Mouse (Mus musculus) B cell, adult 2 months (primary cell): ENCODE data around the gene Atp2a3.

Experiments
- DNase-seq, 2 experiments: peaks; one replicate each; pipeline ENCODE4 v3.0.0; 2022

Gene Atp2a3

DNA sequence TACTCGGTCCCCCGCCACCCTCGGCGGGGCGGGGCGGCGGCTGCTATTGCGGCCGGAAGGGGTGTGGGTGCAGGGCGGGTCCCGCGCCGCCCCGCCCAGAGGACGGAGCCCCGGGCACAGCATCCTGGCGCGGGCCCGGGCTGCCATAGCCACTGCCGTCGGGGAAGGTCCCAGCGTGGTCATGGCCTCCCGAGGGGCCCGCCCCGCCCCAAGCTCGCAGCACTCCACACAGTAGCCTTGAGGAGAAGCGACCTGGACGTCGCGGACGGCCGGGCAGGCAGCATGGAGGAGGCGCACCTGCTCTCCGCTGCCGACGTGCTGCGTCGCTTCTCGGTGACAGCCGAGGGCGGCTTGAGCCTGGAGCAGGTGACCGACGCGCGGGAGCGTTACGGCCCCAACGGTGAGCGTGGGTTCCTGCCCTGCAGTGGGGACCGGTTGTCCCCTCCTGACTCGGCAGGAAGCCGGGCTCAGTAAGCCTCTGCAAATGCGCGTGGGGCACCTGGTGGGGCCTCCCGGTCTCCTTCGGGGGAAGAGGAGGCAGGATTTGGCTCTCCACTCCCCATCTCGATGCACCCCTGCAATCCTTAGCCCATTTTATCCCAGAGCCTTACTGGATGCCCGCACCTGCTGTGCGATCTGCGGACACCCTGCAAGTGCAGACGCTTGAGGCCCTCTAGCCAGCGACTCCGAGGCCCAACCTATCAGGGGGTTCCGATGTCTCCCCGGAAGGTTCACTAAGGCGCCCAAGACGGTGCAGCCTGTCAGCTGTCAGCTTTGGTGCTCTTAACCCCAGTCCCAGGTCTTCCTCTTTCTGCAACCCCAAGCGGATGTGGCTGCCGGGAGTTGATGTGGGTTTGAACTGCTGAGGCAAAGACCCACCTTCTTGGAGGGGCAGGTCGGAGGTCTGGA is at the start of gene Atp2a3:
Gene Atp2a3 (plus strand): TSS at position 98 of the 909 bp plus-strand sequence.
- DNase-seq: peak; percentile 82 to 85

GRCm38 (mm10) chr11:72917299-72917996 is 43.5 kb upstream of the Atp2a3 start:
- peak; percentile 34 to 41 for DNase-seq

DNA sequence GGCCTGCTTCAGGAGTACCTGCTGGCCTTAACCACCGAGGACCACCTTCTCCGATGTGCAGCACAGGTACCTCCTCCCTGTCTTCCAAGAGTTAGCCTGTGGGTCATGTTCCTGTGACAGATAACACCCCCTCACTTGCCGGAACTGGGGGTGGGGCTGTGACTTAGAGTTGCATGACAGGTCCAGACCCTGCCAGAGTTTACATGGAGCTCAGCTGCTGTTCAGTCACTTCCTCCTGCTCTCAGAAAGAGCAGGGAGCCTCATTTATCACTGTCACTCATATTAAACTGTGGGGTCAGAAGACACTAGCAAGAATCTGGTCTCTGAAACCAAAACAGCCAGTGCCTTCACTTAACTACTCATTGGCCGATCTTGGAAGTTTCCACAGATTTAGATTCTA is 37.9 kb upstream of the Atp2a3 start:
- no peak for DNase-seq

DNA sequence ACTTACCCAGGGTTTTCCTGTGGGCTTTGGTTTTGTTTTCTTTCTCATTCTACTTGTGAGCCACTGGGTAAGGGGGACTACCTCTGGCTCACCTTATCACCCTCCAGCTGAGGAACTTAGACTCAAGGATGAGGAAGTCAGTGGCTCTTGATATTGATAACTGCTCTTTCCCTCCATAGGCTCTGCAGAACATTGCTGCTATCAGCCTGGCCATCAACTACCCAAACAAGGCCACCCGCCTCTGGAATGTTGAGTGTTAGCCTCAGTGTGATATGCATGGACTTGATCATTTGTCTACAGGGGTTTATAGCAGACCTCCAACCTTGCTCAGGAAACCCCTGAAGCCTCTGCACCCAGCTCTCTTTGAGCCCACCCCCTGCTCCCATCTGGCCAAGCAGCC is 36.5 kb upstream of the Atp2a3 start:
- DNase-seq: no peak

- no peak for DNase-seq
Observed at GRCm38 (mm10) chr11:72925067-72925466, 35.9 kb upstream of the Atp2a3 start.

DNA sequence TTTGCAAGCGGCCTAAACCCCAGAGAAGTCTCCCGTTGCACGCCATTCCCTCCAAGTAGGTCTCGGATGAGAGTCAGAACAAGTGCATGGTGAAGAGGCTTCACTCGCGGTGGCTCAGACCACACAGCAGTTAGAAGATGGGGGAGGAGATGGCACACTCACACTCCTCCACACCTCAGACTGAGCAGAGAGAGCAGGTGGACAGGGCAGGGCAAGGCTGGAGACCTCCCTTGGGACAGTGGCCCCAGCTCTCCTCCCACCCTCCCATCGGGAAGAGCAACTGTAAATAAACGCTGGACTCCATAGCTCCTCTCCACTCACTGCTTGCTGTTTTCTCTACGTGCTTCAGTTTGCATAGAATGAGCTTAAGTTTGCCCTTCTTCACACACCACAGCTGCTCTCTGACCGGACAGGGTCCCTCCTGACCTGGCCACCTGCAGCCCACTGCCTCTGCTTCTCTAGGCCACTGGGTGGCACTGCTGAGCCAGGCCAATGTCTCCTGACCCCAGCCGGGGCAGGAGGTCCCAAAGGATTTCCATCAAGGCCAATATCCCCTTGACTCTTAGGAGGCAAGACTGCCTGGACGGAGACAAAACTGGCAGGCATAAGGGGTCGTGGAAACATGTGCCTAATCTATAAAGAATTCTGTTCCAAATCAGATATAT is 34.6 kb upstream of the Atp2a3 start:
- peak; percentile 72 to 77 for DNase-seq

- peak; percentile 59 to 60 for DNase-seq
Observed at GRCm38 (mm10) chr11:72928516-72928915, 32.5 kb upstream of the Atp2a3 start.

- peak; percentile 58 to 67 for DNase-seq
Observed at GRCm38 (mm10) chr11:72940208-72941143, 20.5 kb upstream of the Atp2a3 start.

- DNase-seq: no peak
Observed at GRCm38 (mm10) chr11:72944996-72945793, 15.8 kb upstream of the Atp2a3 start.

DNA sequence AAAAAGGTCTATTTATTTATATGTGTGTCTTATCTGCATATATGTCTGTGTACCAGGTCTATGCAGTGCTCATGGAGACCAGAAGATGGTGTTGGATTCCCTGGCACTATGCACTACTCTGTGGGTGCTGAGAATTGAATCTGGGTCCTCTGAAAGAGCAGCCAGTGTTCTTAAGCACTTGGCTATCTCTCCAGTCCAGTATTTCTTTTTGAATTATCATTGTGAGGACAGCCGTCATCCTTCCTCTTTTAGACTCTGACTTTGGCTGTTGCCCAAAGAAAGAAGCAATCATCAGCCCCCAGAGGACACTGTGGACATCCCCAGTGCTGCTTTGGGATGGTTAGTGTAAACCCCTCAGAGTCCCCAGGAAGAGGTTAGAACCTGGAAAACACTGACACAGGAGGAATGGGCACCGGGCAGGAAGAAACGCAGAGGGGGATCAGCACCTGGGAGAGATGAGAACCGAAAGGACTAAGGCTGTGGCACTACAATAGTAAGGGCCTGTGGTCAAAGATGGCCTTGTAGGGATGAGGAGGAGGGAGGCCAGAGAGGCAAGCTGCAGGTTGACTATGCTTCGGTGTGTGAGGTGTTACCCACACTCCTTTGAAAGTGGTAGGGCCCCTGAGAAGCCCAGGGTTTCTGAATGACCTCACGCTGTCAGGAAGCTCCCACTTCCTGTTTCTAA is 15.0 kb upstream of the Atp2a3 start:
- DNase-seq: no peak

GRCm38 (mm10) chr11:72946560-72947119 is 14.3 kb upstream of the Atp2a3 start:
- no peak for DNase-seq

DNA sequence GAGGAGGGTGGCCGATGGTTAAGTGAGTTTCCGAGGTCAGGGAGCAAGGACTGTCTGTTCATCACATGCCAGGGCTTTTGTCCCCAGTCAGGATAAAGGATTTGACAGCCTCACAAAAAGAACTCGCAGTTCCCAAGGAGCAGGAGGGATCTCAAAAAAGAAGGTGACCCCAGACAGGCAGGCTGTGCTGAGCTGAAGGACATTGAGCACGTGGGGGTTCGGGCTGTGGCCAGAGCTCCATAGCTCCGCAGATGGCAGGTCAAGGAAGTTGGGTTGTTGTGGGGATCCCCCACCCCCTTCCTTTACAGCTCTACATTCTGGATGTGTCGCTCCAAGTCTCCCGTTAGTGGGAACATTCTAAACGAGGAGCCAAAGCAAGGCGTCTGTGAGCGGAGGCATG is 13.1 kb upstream of the Atp2a3 start:
- DNase-seq: no peak

DNA sequence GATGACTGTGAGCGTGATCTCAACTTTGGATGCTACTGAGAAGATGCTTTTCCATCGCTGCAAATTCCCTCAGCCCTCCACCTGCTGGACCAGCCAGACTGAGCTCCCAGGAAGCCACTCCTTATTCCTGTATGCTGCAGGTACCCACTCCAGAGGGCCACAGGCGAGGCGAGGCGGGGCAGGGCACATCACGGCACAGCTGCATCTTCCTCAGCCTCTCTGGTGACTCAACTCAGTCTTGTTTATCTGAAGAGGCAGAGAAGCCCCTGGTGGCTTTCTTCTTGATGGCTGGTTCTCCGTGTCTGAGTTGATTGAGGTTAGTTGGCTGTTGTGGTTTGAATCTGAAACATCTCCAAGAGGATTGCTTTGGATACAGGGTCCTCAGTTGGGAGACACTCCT is 12.7 kb upstream of the Atp2a3 start:
- DNase-seq: no peak

DNA sequence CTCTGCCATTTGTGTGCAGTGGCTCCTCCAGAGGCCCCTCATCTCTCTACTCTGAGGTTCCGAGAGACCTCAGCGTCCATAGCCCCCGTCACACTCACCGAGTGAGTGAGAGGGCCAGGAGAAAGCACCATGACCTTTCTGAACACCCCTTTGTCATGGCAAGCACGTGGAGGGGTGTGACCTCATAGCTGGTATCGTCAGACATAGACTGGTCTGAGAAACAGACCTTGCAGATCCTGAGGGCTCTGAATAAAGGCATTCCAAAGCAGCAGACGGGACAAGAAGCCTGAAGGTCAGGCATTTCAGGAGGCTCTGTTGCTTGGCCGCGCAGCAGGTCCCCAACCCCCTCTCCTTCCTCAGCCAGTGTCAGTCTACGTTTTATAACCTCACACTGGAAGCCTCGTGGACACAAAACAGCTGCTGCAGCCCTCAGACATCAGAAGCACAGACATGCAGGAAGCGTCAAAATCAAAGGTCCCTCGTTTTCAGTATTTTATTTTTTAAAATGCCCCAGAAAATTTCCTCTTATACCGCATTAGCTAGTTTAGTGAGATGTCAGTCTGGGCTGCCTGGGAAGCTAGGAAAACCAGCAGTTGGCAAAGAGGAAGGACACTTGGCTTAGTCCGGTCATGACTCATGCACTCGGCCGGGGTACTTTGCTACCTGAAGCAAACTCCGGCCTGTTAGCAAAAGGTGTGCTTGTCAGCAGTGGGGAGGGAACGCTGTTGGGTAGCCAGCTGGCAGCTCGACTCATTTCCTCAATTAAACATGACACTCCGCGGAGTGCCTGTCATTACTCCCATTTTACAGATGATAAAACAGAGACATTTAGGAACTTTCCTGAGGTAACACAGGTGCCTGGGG is 9.6 kb upstream of the Atp2a3 start:
- DNase-seq: no peak

- DNase-seq: no peak
Observed at GRCm38 (mm10) chr11:72952226-72952625, 8.7 kb upstream of the Atp2a3 start.

- no peak for DNase-seq
Observed at GRCm38 (mm10) chr11:72952697-72953096, 8.3 kb upstream of the Atp2a3 start.

DNA sequence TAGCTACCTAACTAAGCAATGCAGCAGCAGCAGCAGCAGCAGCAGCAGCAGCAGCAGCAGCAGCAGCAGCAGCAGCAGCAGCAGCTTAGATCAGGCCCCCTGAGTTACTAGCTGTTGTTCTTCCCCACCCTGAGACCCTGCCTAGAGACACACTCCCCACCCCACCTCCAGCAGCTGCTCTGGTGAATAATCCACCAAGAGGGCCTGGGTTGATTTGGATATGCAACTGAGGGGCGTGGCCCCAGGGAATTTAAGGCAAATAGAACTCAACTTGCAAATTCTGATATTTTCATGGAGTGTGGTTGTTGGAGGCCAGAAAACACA is 7.9 kb upstream of the Atp2a3 start:
- DNase-seq: no peak

DNA sequence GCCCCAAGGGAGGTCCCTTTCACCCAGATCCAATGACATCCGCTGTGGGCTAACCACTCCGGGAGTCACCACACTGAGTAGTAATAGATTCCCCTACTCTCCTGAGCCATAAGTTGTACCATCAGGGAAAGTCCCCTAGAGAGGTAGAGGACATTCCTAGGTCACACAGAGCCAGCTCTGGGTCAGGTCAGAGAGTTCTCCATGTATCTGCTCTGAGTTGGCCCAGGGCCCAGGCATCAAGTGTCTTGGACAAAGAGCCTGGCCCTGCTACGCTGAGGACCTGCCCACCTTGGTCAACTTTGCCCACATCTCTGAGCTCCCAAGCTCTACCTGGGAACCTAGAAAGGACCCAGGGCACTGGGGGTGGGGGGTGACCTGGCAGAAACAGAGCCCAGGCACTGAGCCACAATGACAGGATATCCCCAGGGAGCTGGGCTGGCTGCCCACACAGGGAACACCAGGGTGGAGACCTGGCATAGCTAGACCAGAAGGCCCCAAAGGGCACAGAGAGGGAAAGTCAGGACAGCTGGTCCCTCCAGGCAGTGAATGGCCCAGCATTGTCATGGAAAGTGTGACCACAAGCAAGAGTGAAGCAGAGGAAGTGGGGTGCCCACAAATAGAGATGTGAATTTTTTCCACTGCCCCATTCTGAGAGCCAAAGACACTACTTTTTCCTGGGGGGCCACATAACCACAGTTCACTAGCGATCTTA is 7.4 kb upstream of the Atp2a3 start:
- DNase-seq: peak in 1 of 2 experiments; percentile 48

DNA sequence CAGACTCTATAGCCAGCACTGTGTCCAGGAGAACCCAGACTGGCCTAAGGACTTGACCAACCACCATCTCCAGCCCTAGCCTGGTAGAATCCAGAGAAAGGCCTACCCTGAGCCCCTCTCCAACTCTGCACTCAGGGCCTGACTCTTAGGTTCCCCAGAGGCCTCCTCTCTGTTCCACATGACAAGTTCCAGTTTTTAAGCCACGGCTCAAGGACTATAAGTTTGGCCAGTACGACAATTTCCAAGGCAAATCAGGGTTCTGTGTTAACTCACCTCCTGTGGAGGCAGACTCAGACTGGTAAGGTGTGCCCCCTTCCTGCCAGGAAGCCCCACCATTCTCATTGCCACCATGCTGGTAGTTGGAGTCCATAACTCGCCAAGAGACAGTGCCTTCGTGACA is 6.8 kb upstream of the Atp2a3 start:
- DNase-seq: peak; percentile 41 to 50
